Mouse (Mus musculus) cerebellum, postnatal 10 days (tissue): ENCODE results near the gene Slco2a1.

Source experiments
- DNase-seq, 2 experiments: peaks; one replicate each; pipeline ENCODE4 v3.0.0; 2021; ENCODE audit warnings: mixed read lengths in 2 of 2

Gene Slco2a1

GRCm38 (mm10) chr9:103121546-103121945 is 133.0 kb downstream of the Slco2a1 start:
- peak in 1 of 2 experiments; percentile 3 for DNase-seq

- DNase-seq: no peak
Measured at GRCm38 (mm10) chr9:103124746-103125145, 136.2 kb downstream of the Slco2a1 start.

GRCm38 (mm10) chr9:103133493-103134124 is 145.1 kb downstream of the Slco2a1 start:
- DNase-seq: peak in 1 of 2 experiments; percentile 37

GRCm38 (mm10) chr9:103134450-103135030 is 146.0 kb downstream of the Slco2a1 start:
- DNase-seq: peak in 1 of 2 experiments; percentile 34

- peak; percentile 49 to 63 for DNase-seq
Measured at GRCm38 (mm10) chr9:103139481-103139880, 151.0 kb downstream of the Slco2a1 start.

GRCm38 (mm10) chr9:103140384-103140783 is 151.9 kb downstream of the Slco2a1 start:
- no peak for DNase-seq

- no peak for DNase-seq
Measured at GRCm38 (mm10) chr9:103141266-103141665, 152.8 kb downstream of the Slco2a1 start.

GRCm38 (mm10) chr9:103143881-103144280 is 155.4 kb downstream of the Slco2a1 start:
- no peak for DNase-seq

- peak; percentile 42 to 44 for DNase-seq
Measured at GRCm38 (mm10) chr9:103145351-103145750, 156.8 kb downstream of the Slco2a1 start.
